Mouse (Mus musculus) kidney, postnatal 0 days (tissue): Measurements from ENCODE around the gene Mrm3. TPM values are rescaled to one million over a fixed set of nuclear protein-coding genes. Genes with fewer than 3 reads are reported as not detected.
"Not testable (repeated sequence)": the region's sequence is repeated elsewhere in the genome, so short reads cannot be mapped to it uniquely, and the experiment has no call there.

Experiments used
- ATAC-seq: fragments of 200-750 bp; cut with Nextera tagmentation; replicated peaks from 2 replicates; pipeline ENCODE4 v1.8.0; 2017; ENCODE audit warnings: low read depth, moderate number of reproducible peaks, moderate TSS enrichment, moderate library complexity; ENCODE audit not compliant: low FRiP score
- DNase-seq: peaks from one replicate; pipeline ENCODE4 v3.0.0-alpha.2; 2016; ENCODE audit warnings: low spot score
- H3K27ac ChIP-seq: fragments of 300-500 bp; sonication (generic); 2 replicates; pipeline ENCODE4 v1.5.1; 2014; ENCODE audit warnings: mild to moderate bottlenecking
- H3K27me3 ChIP-seq: fragments of 300-500 bp; sonication (generic); 2 replicates; pipeline ENCODE4 v1.6.1; 2014; ENCODE audit warnings: low read length, mixed read lengths; ENCODE audit not compliant: insufficient read depth
- H3K36me3 ChIP-seq: fragments of 300-500 bp; sonication (generic); 2 replicates; pipeline ENCODE4 v1.6.1; 2014; ENCODE audit warnings: low read length, mixed read lengths; ENCODE audit not compliant: insufficient read depth
- H3K4me1 ChIP-seq: fragments of 300-500 bp; sonication (generic); replicated peaks from 2 replicates; pipeline ENCODE4 v1.6.1; 2014; ENCODE audit warnings: antibody characterized with exemption, low read length, mixed read lengths; ENCODE audit not compliant: insufficient read depth
- H3K4me2 ChIP-seq: fragments of 300-500 bp; sonication (generic); 2 replicates; pipeline ENCODE4 v1.6.1; 2014; ENCODE audit warnings: mild to moderate bottlenecking, low read length, moderate library complexity, mixed read lengths
- H3K4me3 ChIP-seq: fragments of 300-500 bp; sonication (generic); replicated peaks from 2 replicates; pipeline ENCODE4 v1.5.1; 2014; ENCODE audit warnings: low read depth, low read length
- H3K9ac ChIP-seq: fragments of 300-500 bp; sonication (generic); 2 replicates; pipeline ENCODE4 v1.6.1; 2014; ENCODE audit warnings: low read depth, low read length
- H3K9me3 ChIP-seq: fragments of 300-500 bp; sonication (generic); replicated peaks from 2 replicates; pipeline ENCODE4 v1.6.1; 2016; ENCODE audit warnings: low read length, inconsistent platforms, mixed read lengths
- CTCF ChIP-seq: IDR thresholded peaks from 2 replicates; pipeline ENCODE4 v1.5.1; 2016; ENCODE audit warnings: antibody characterized with exemption, low read depth, mild to moderate bottlenecking, moderate library complexity
- WGBS: fragments of 180-500 bp; shearing (Covaris S2); extraction: QIAGEN DNeasy Blood & Tissue Kit; methylation state at CpG from one replicate; pipeline ENCODE4 v1.1.7; 2014; 5-methylcytosine and 5-hydroxymethylcytosine counted together
- polyA plus RNA-seq: library from polyadenylated mRNA; unstranded; fragments of >200 nt; fragmentation: Nextera tagmentation; extraction: Ambion mirVana; gene quantifications from 2 replicates; pipeline ENCODE4 v1.2.1, GENCODE M21; 2015

The Mrm3 gene
- polyA plus RNA-seq, 1 experiment from 2014 or later = 21.2 TPM

DNA sequence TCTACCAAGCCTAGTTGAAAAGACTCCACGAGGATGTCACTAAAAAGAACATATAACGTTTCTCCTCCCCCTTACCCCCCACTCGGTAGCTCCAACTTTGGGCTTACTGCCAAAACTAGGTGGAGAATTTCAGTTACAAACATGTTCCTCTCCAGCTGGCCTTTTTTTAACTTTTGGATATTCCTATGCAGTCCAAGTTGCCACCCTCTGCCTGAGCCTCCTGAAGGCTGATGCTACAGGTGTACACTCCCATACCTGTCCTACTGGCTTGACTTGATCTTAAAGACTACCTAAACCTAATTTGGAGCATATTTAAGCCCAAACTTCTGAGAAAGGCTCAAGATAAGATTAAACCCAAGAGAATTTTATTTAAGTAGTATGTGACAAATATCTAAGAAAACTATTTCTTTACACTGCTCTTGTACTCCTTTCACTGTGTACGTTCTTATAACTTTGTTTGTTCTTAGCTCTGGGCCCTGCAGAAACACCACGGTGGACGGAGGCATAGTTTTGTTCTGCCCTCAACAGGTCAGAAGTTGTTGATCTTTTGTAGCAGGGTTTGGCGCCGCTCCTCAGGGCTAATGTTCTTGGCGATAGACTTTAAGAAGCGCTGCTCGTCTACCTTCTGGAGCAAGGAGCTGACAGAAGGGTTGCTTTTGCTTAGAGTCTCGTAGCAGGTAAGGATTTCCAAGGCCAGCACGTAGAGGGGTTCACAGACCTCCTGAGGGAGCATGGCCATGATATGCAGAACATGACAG lies 33.1 kb upstream of the Mrm3 start:
- Histone ChIP-seq H3K4me1 (no peaks in the 10 kb centered on the region), H3K27me3 (no peaks in the 10 kb centered on the region), H3K4me2 (no peak overlapping the region), H3K4me3 (no peak overlapping the region), H3K9me3 (no peaks in the 10 kb centered on the region), H3K27ac (no peak overlapping the region), H3K9ac (no peak overlapping the region), H3K36me3 (peaks cover 36% of the 10 kb centered on the region)
- 79% methylated on average over 13 of the region's 13 CpGs for WGBS
- no peak for TF ChIP-seq CTCF
- ATAC-seq (no peak), DNase-seq (no peak)

DNA sequence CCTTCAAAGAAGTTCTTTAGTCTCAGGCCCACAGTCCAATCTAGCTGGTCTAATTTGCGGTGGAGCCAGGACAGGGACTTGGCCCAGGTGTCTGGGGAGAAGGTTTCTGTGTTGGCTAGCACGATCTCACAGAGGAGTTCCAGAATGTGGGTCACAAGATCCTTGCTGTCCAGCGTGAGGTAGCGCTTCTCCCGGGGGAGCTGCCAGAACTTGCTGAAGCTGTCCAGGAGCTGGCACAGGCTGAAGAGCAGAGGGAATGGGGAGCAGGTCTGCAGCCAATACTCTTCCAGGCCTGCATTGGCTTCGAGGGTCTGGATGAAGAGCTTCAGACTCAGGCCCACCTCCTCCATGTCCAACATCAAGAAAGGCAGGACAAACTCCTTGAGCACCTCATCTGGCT lies 31.9 kb upstream of the Mrm3 start:
- not testable (repeated sequence) for H3K27ac ChIP-seq, H3K27me3 ChIP-seq, ATAC-seq, H3K9me3 ChIP-seq, H3K4me1 ChIP-seq, DNase-seq, H3K4me3 ChIP-seq, H3K9ac ChIP-seq, H3K4me2 ChIP-seq
- 85% methylated on average over 5 of the region's 6 CpGs for WGBS
- peaks cover 36% of the 10 kb centered on the region for H3K36me3 ChIP-seq

DNA sequence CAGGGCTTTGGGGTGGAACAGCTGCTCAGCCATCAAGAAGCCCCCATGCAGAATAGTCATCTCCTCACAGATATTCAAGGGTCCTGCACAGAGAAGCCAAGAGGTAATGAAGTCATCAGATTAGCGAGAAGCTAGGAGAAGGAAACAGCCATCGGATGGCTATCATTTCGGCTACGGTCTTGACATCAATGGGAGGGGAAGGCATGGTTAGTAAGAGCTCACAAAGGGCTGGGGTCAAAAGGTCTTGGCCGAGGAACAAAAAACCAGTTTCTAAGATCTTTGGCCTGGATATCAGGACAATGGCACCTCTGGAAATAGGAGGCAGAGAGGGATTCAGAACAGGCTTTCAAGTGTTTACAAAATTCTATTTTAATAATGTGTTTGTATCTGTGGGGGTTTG lies 29.7 kb upstream of the Mrm3 start:
- Histone ChIP-seq H3K9me3 (no peaks in the 10 kb centered on the region), H3K36me3 (peaks cover 26% of the 10 kb centered on the region), H3K9ac (no peak overlapping the region), H3K4me1 (0 out of 2 replicates have a peak, but pooled peaks cover 6% of the 10 kb centered on the region), H3K4me2 (no peak overlapping the region), H3K27me3 (no peaks in the 10 kb centered on the region), H3K4me3 (no peak overlapping the region), H3K27ac (no peak overlapping the region)
- WGBS = 90% methylated on average over 5 of the region's 5 CpGs
- ATAC-seq = no peak
- DNase-seq = no peak
- no peak for TF ChIP-seq CTCF

DNA sequence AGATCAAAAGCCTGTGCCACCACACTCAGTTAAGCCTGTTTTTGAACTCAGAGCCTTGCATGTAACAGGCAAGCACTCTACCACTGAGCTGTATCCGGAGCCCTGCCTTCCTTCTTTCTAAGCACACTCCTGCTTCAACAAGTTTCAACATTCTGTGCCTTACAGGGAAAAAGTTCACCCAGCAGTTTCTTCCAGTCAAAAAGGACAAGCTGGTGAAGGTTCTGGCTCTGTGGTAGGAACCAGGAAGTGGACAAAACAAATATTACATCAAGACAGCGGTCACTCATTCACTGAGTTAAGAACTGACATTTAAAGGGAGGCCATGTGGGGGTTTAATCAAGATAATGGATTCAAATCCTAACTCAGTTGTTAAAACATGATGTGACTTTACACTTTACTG lies 28.5 kb upstream of the Mrm3 start:
- 0 out of 2 replicates have a peak, but pooled peaks cover 6% of the 10 kb centered on the region for H3K4me1 ChIP-seq
- peaks cover 19% of the 10 kb centered on the region for H3K36me3 ChIP-seq
- no peak for DNase-seq
- no peak overlapping the region for H3K27ac ChIP-seq
- H3K9me3 ChIP-seq = no peaks in the 10 kb centered on the region
- H3K4me3 ChIP-seq = no peak overlapping the region
- H3K9ac ChIP-seq = no peak overlapping the region
- no peak overlapping the region for H3K4me2 ChIP-seq
- no peak for TF ChIP-seq CTCF
- no peak for ATAC-seq
- WGBS = 89% methylated on average over 2 of the region's 2 CpGs
- H3K27me3 ChIP-seq = no peaks in the 10 kb centered on the region

DNA sequence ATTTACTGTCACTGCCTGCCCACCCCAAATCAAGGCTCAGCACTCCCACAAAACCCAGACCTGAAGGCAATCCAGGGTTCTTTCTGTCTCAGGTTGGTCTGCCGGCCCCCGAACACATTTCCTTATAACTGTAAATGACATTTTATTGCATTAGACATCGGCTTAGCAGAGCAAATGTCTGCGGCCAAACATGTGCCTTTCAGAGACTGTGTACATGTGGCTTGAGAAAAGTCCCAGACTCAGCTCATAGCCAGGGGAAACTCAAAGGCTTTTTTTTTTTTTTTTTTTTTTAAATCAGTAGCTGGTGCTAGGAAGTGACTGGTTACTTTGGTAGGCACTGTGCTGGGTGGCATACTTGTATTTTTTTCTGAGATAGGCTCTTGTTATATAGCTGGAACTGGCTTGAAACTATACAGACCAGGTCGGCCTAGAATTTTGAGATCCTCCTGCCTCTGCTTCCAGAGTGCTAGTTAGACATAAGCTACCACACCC lies 27.4 kb upstream of the Mrm3 start:
- 92% methylated on average over 5 of the region's 5 CpGs for WGBS
- H3K27me3 ChIP-seq = no peaks in the 10 kb centered on the region
- ATAC-seq (no peak), DNase-seq (no peak)
- peak overlapping the region; percentile 70 for H3K4me3 ChIP-seq
- H3K27ac ChIP-seq = no peak overlapping the region; the same call in 1 of the 2 replicates
- H3K36me3 ChIP-seq = peaks cover 19% of the 10 kb centered on the region
- TF ChIP-seq CTCF = no peak
- H3K9me3 ChIP-seq = no peaks in the 10 kb centered on the region
- peak overlapping the region; percentile 73 for H3K4me2 ChIP-seq
- H3K9ac ChIP-seq = no peak overlapping the region
- H3K4me1 ChIP-seq = 0 out of 2 replicates have a peak, but pooled peaks cover 6% of the 10 kb centered on the region

DNA sequence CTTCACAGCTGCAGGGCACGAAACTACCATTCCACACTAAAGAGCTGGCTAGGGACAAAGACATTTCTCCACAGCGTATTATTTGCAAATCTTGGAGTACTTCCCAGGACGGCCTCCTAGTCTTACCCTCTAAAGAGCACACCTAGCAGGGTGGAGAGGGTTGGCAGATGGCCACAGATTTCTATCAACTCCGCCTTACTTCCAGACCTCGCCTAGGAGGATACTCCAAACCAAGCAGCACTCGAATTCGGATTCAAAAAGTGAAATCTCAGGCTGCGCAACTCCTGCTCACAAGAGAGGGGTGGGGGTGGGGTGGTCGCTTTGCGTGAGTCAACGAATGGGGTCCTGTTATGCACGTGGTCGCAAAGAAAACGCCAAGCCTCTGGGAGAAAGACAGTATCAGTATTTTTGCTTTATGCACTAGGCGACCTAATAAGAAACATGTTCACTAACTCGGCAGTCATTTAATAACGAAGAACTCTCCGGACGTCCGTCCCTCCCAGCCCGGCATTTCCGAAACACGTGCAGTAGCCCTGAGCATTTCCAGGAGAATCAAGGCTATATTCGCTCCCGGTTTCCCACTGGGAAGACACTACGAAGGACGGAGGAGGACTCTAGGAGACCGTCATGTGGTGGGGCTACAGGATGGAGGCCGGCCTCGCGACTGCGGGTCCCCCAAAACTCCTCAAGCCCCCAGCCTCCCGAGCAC lies 26.7 kb upstream of the Mrm3 start:
- Histone ChIP-seq H3K9ac (peak overlapping the region; percentile 90), H3K4me2 (peak overlapping the region; percentile 73), H3K9me3 (no peaks in the 10 kb centered on the region), H3K4me3 (peak overlapping the region; percentile 70), H3K27ac (peak overlapping the region; percentile 87), H3K27me3 (no peaks in the 10 kb centered on the region), H3K36me3 (peaks cover 19% of the 10 kb centered on the region), H3K4me1 (0 out of 2 replicates have a peak, but pooled peaks cover 6% of the 10 kb centered on the region)
- DNase-seq = peak; percentile 53
- ATAC-seq = peak; percentile 11; the same call in 1 of the 2 replicates
- TF ChIP-seq CTCF = no peak
- 2% methylated on average over 33 of the region's 33 CpGs for WGBS
